Mouse (Mus musculus): ENCODE data around the gene Bcl9l. TPM values are rescaled to one million over a fixed set of nuclear protein-coding genes. Genes with fewer than 3 reads are reported as not detected.

Bcl9l gene
- polyA plus RNA-seq, 1 experiment from 2014 or later: 17.3 TPM

- Histone ChIP-seq H3K4me3 (ENCODE audit: low read depth, low read length) (peak overlapping the region; percentile 98), H3K4me2 (peak overlapping the region; percentile 88), H3K36me3 (ENCODE audit: insufficient read depth) (0 out of 2 replicates have a peak, but pooled peaks cover 10% of the 10 kb centered on the region), H3K27me3 (ENCODE audit: insufficient read depth, low read length) (no peaks in the 10 kb centered on the region), H3K9ac (peak overlapping the region; percentile 93), H3K27ac (ENCODE audit: low read depth) (peak overlapping the region; percentile 95), H3K9me3 (ENCODE audit: low read depth, low read length) (no peaks in the 10 kb centered on the region), H3K4me1 (ENCODE audit: insufficient read depth) (peaks cover 42% of the 10 kb centered on the region)
- peak; percentile 19 for ATAC-seq (ENCODE audit: insufficient read depth)
- WGBS: 0% methylated on average over 12 of the region's 12 CpGs
- peak; percentile 79 for DNase-seq
- TF ChIP-seq CTCF (IDR thresholded peaks at IDR 0.05; ENCODE audit: low read depth): no peak
Observed at GRCm38 (mm10) chr9:44483510-44484044, 952 bp downstream of the Bcl9l start.

- peak overlapping the region; percentile 98 for H3K27ac ChIP-seq (ENCODE audit: low read depth)
- TF ChIP-seq CTCF (IDR thresholded peaks at IDR 0.05; ENCODE audit: low read depth): no peak
- H3K36me3 ChIP-seq (ENCODE audit: insufficient read depth): 0 out of 2 replicates have a peak, but pooled peaks cover 10% of the 10 kb centered on the region
- DNase-seq (no peak), ATAC-seq (ENCODE audit: insufficient read depth) (no peak)
- H3K9me3 ChIP-seq (ENCODE audit: low read depth, low read length): no peaks in the 10 kb centered on the region
- no peaks in the 10 kb centered on the region for H3K27me3 ChIP-seq (ENCODE audit: insufficient read depth, low read length)
- 12% methylated on average over 7 of the region's 7 CpGs for whole genome bisulfite sequencing
- peak overlapping the region; percentile 93 for H3K9ac ChIP-seq
- peak overlapping the region; percentile 98 for H3K4me3 ChIP-seq (ENCODE audit: low read depth, low read length)
- peaks cover 51% of the 10 kb centered on the region for H3K4me1 ChIP-seq (ENCODE audit: insufficient read depth)
- H3K4me2 ChIP-seq: peak overlapping the region; percentile 88
Observed at GRCm38 (mm10) chr9:44484311-44485104, 1.9 kb downstream of the Bcl9l start.

GRCm38 (mm10) chr9:44485105-44485515 lies 2.5 kb downstream of the Bcl9l start:
- Histone ChIP-seq H3K4me1 (ENCODE audit: insufficient read depth) (peaks cover 57% of the 10 kb centered on the region), H3K9ac (peak overlapping the region; percentile 93), H3K27ac (ENCODE audit: low read depth) (peak overlapping the region; percentile 98; the same call in 1 of the 2 replicates)

GRCm38 (mm10) chr9:44485516-44486161 lies 3.0 kb downstream of the Bcl9l start:
- DNase-seq (peak; percentile 12), ATAC-seq (ENCODE audit: insufficient read depth) (no peak)
- H3K9me3 ChIP-seq (ENCODE audit: low read depth, low read length): no peaks in the 10 kb centered on the region
- H3K36me3 ChIP-seq (ENCODE audit: insufficient read depth): 0 out of 2 replicates have a peak, but pooled peaks cover 10% of the 10 kb centered on the region
- TF ChIP-seq CTCF (IDR thresholded peaks at IDR 0.05; ENCODE audit: low read depth): no peak; the same call in 1 of the 2 replicates
- H3K4me3 ChIP-seq (ENCODE audit: low read depth, low read length): peak overlapping the region; percentile 98
- peak overlapping the region; percentile 88 for H3K4me2 ChIP-seq
- H3K27me3 ChIP-seq (ENCODE audit: insufficient read depth, low read length): no peaks in the 10 kb centered on the region
- H3K27ac ChIP-seq (ENCODE audit: low read depth): peak overlapping the region; percentile 98
- H3K9ac ChIP-seq: peak overlapping the region; percentile 93
- 16% methylated on average over 14 of the region's 14 CpGs for WGBS
- H3K4me1 ChIP-seq (ENCODE audit: insufficient read depth): peaks cover 62% of the 10 kb centered on the region

More at GRCm38 (mm10) chr9:44485105-44485515, 2.5 kb downstream of the Bcl9l start:
- H3K4me3 ChIP-seq (ENCODE audit: low read depth, low read length): peak overlapping the region; percentile 98
- no peaks in the 10 kb centered on the region for H3K9me3 ChIP-seq (ENCODE audit: low read depth, low read length)
- H3K27me3 ChIP-seq (ENCODE audit: insufficient read depth, low read length): no peaks in the 10 kb centered on the region
- H3K36me3 ChIP-seq (ENCODE audit: insufficient read depth): 0 out of 2 replicates have a peak, but pooled peaks cover 10% of the 10 kb centered on the region
- peak overlapping the region; percentile 88 for H3K4me2 ChIP-seq
- ATAC-seq (ENCODE audit: insufficient read depth) (no peak), DNase-seq (no peak)
- 29% methylated on average over 6 of the region's 6 CpGs for WGBS
- TF ChIP-seq CTCF (IDR thresholded peaks at IDR 0.05; ENCODE audit: low read depth): no peak

GRCm38 (mm10) chr9:44486335-44486734 lies 3.7 kb downstream of the Bcl9l start:
- peak overlapping the region; percentile 93; the same call in 1 of the 2 replicates for H3K9ac ChIP-seq
- peak; percentile 75 for DNase-seq
- peaks cover 66% of the 10 kb centered on the region for H3K4me1 ChIP-seq (ENCODE audit: insufficient read depth)
- no peak for ATAC-seq (ENCODE audit: insufficient read depth)
- H3K36me3 ChIP-seq (ENCODE audit: insufficient read depth): 0 out of 2 replicates have a peak, but pooled peaks cover 10% of the 10 kb centered on the region
- no peaks in the 10 kb centered on the region for H3K9me3 ChIP-seq (ENCODE audit: low read depth, low read length)
- no peak for TF ChIP-seq CTCF (IDR thresholded peaks at IDR 0.05; ENCODE audit: low read depth)
- H3K27me3 ChIP-seq (ENCODE audit: insufficient read depth, low read length): no peaks in the 10 kb centered on the region
- H3K4me3 ChIP-seq (ENCODE audit: low read depth, low read length): peak overlapping the region; percentile 98
- peak overlapping the region; percentile 98 for H3K27ac ChIP-seq (ENCODE audit: low read depth)
- H3K4me2 ChIP-seq: peak overlapping the region; percentile 88
- WGBS: 5% methylated on average over 3 of the region's 3 CpGs

- 6% methylated on average over 15 of the region's 15 CpGs for WGBS
- Histone ChIP-seq H3K4me3 (ENCODE audit: low read depth, low read length) (peak overlapping the region; percentile 98), H3K36me3 (ENCODE audit: insufficient read depth) (peaks cover 14% of the 10 kb centered on the region), H3K4me1 (ENCODE audit: insufficient read depth) (peaks cover 66% of the 10 kb centered on the region), H3K9me3 (ENCODE audit: low read depth, low read length) (no peaks in the 10 kb centered on the region), H3K27me3 (ENCODE audit: insufficient read depth, low read length) (no peaks in the 10 kb centered on the region), H3K4me2 (peak overlapping the region; percentile 88), H3K27ac (ENCODE audit: low read depth) (peak overlapping the region; percentile 98), H3K9ac (peak overlapping the region; percentile 52)
- no peak for ATAC-seq (ENCODE audit: insufficient read depth)
- no peak for TF ChIP-seq CTCF (IDR thresholded peaks at IDR 0.05; ENCODE audit: low read depth)
- peak; percentile 81 for DNase-seq
Observed at GRCm38 (mm10) chr9:44486741-44487421, 4.3 kb downstream of the Bcl9l start.

All from lung, embryonic 14.5 days (tissue).